Mouse (Mus musculus) liver, postnatal 0 days (tissue): Measurements from ENCODE around the gene Icam4.

Experiments
- CTCF ChIP-seq: sonication (generic); IDR thresholded peaks from 2 replicates; pipeline ENCODE4 v1.5.1; 2016; ENCODE audit warnings: antibody characterized with exemption, low read depth
- EP300 ChIP-seq: IDR thresholded peaks from 2 replicates; pipeline ENCODE4 v1.6.1; 2016; ENCODE audit warnings: antibody characterized with exemption, low read depth, mild to moderate bottlenecking

- TF ChIP-seq CTCF (no peak), EP300 (no peak)
Observed at GRCm38 (mm10) chr9:21074173-21074572, 45.0 kb downstream of the Icam4 start.
